In genomic region chr2:157541631-157542030, GRCm38 (mm10) we compare ENCODE assay signal across 19 mouse cellular contexts. TPM values are rescaled to one million over a fixed set of nuclear protein-coding genes. Genes with fewer than 3 reads are reported as not detected.
A peak's percentile ranks its signal among the peaks of the same experiment; 100 is the strongest.
DNase-seq lines count a peak whose midpoint lies in the region; ATAC-seq lines count a peak whose summit lies in the region.
"Had no signal": no experiment of that assay in that cellular context is flagged by ENCODE, and none has a peak within 500 bp of the region (broad histone marks: within the 10 kb centered on the region; RNA-seq: fewer than 3 reads in every experiment).

No protein-coding gene starts in this region.

- H3K4me1 ChIP-seq in embryonic facial prominence, embryonic 13.5 days = peaks cover 53% of the 10 kb centered on the region
- peaks cover 80% of the 10 kb centered on the region for H3K4me1 ChIP-seq in forebrain, embryonic 15.5 days
- peaks cover 53% of the 10 kb centered on the region for H3K4me1 ChIP-seq in hindbrain, embryonic 16.5 days (ENCODE audit: control insufficient read depth, insufficient read depth, low read depth, low read length)
- H3K4me1 ChIP-seq in midbrain, embryonic 16.5 days (ENCODE audit: control insufficient read depth, insufficient read depth, low read length) = peaks cover 72% of the 10 kb centered on the region
- H3K4me1 ChIP-seq in intestine, embryonic 16.5 days (ENCODE audit: control insufficient read depth, insufficient read depth, low read length) = peaks cover 9% of the 10 kb centered on the region; the same call in 1 of the 2 replicates

- ATAC-seq in embryonic facial prominence, embryonic 13.5 days (ENCODE audit: insufficient number of reproducible peaks, insufficient read depth, low FRiP score, low TSS enrichment, low read depth) = no peak
- no peak for ATAC-seq in forebrain, embryonic 15.5 days (replicated peaks)
- no peak for ATAC-seq in hindbrain, embryonic 16.5 days
- no peak for ATAC-seq in midbrain, embryonic 16.5 days
- no peak for ATAC-seq in intestine, embryonic 16.5 days
- ATAC-seq: intestine, embryonic 15.5 days had no signal

- H3K9ac ChIP-seq in embryonic facial prominence, embryonic 13.5 days = no peak overlapping the region
- H3K9ac ChIP-seq in forebrain, embryonic 15.5 days (replicated peaks) = no peak overlapping the region
- H3K9ac ChIP-seq in hindbrain, embryonic 16.5 days (ENCODE audit: low read depth, low read length) = no peak overlapping the region
- H3K9ac ChIP-seq in midbrain, embryonic 16.5 days (ENCODE audit: low read depth, low read length) = 0 out of 2 replicates have a peak overlapping the region, but pooled peaks have one; percentile 3
- H3K9ac ChIP-seq in intestine, embryonic 16.5 days (ENCODE audit: low read depth, low read length) = no peak overlapping the region
- H3K9ac ChIP-seq: intestine, embryonic 15.5 days had no signal

- H3K9me3 ChIP-seq in embryonic facial prominence, embryonic 13.5 days = no peaks in the 10 kb centered on the region
- H3K9me3 ChIP-seq in forebrain, embryonic 15.5 days = no peaks in the 10 kb centered on the region
- H3K9me3 ChIP-seq in hindbrain, embryonic 16.5 days (ENCODE audit: control insufficient read depth, low read length) = no peaks in the 10 kb centered on the region
- no peaks in the 10 kb centered on the region for H3K9me3 ChIP-seq in midbrain, embryonic 16.5 days (replicated peaks; ENCODE audit: control insufficient read depth, low read length, poor library complexity, severe bottlenecking)
- H3K9me3 ChIP-seq in intestine, embryonic 16.5 days (ENCODE audit: control insufficient read depth, low read length) = no peaks in the 10 kb centered on the region
- H3K9me3 ChIP-seq: G1E; heart, embryonic 10.5 days; intestine, embryonic 15.5 days had no signal

- DNase-seq in adrenal gland, adult (ENCODE audit: inconsistent age in 2 of 2, low spot score in 1 of 2) = no peak
- DNase-seq in spleen, adult 18-20 months = no peak
- DNase-seq: adrenal gland, adult 8-10 months; cerebellum, adult 9-10 months; gastrocnemius, postnatal 10 days; heart, postnatal 14 days; liver; lung, adult 18-20 months; lung, postnatal 4 days; right cerebral cortex, postnatal 25 days had no signal

- peaks cover 11% of the 10 kb centered on the region for H3K36me3 ChIP-seq in embryonic facial prominence, embryonic 13.5 days
- H3K36me3 ChIP-seq in forebrain, embryonic 15.5 days = no peaks in the 10 kb centered on the region
- H3K36me3 ChIP-seq in hindbrain, embryonic 16.5 days (ENCODE audit: control insufficient read depth, insufficient read depth, low read length) = no peaks in the 10 kb centered on the region
- H3K36me3 ChIP-seq in midbrain, embryonic 16.5 days (ENCODE audit: control insufficient read depth, insufficient read depth, low read length) = no peaks in the 10 kb centered on the region
- H3K36me3 ChIP-seq in intestine, embryonic 16.5 days (ENCODE audit: control insufficient read depth, insufficient read depth, low read length) = no peaks in the 10 kb centered on the region
- H3K36me3 ChIP-seq: intestine, embryonic 15.5 days had no signal

- no peak overlapping the region for H3K4me2 ChIP-seq in embryonic facial prominence, embryonic 13.5 days
- no peak overlapping the region for H3K4me2 ChIP-seq in forebrain, embryonic 15.5 days (replicated peaks)
- no peak overlapping the region for H3K4me2 ChIP-seq in hindbrain, embryonic 16.5 days (ENCODE audit: low read length)
- H3K4me2 ChIP-seq in midbrain, embryonic 16.5 days (ENCODE audit: low read length) = no peak overlapping the region
- H3K4me2 ChIP-seq in intestine, embryonic 16.5 days (ENCODE audit: low read depth, low read length) = no peak overlapping the region
- H3K4me2 ChIP-seq: intestine, embryonic 15.5 days had no signal

- 0 out of 2 replicates have a peak overlapping the region, but pooled peaks have one; percentile 11 for H3K27ac ChIP-seq in embryonic facial prominence, embryonic 13.5 days
- peak overlapping the region; percentile 76 for H3K27ac ChIP-seq in forebrain, embryonic 15.5 days (replicated peaks)
- H3K27ac ChIP-seq in hindbrain, embryonic 16.5 days (ENCODE audit: low read depth, low read length) = 0 out of 2 replicates have a peak overlapping the region, but pooled peaks have one; percentile 0
- H3K27ac ChIP-seq in midbrain, embryonic 16.5 days (ENCODE audit: low read length) = peak overlapping the region; percentile 74
- no peak overlapping the region for H3K27ac ChIP-seq in intestine, embryonic 16.5 days (ENCODE audit: low read length)
- H3K27ac ChIP-seq: heart, embryonic 10.5 days; intestine, embryonic 15.5 days; kidney, postnatal 0 days had no signal

- no peak overlapping the region for H3K4me3 ChIP-seq in embryonic facial prominence, embryonic 13.5 days
- no peak overlapping the region for H3K4me3 ChIP-seq in forebrain, embryonic 15.5 days
- H3K4me3 ChIP-seq in hindbrain, embryonic 16.5 days (ENCODE audit: low read length) = no peak overlapping the region
- no peak overlapping the region for H3K4me3 ChIP-seq in midbrain, embryonic 16.5 days (ENCODE audit: low read depth, low read length)
- no peak overlapping the region for H3K4me3 ChIP-seq in intestine, embryonic 16.5 days (ENCODE audit: low read length)
- H3K4me3 ChIP-seq: heart, embryonic 10.5 days; intestine, embryonic 15.5 days had no signal

- no peaks in the 10 kb centered on the region for H3K27me3 ChIP-seq in embryonic facial prominence, embryonic 13.5 days
- no peaks in the 10 kb centered on the region for H3K27me3 ChIP-seq in forebrain, embryonic 15.5 days
- no peaks in the 10 kb centered on the region for H3K27me3 ChIP-seq in hindbrain, embryonic 16.5 days (replicated peaks; ENCODE audit: control insufficient read depth, insufficient read depth, low read length)
- no peaks in the 10 kb centered on the region for H3K27me3 ChIP-seq in midbrain, embryonic 16.5 days (ENCODE audit: control insufficient read depth, insufficient read depth, low read depth, low read length)
- H3K27me3 ChIP-seq in intestine, embryonic 16.5 days (replicated peaks; ENCODE audit: control insufficient read depth, insufficient read depth, low read length) = no peaks in the 10 kb centered on the region
- H3K27me3 ChIP-seq: intestine, embryonic 15.5 days had no signal

- WGBS in embryonic facial prominence, embryonic 13.5 days = 48% methylated on average over 8 of the region's 8 CpGs
- WGBS in forebrain, embryonic 15.5 days = 10% methylated on average over 8 of the region's 8 CpGs
- 38% methylated on average over 8 of the region's 8 CpGs for WGBS in hindbrain, embryonic 16.5 days
- 27% methylated on average over 8 of the region's 8 CpGs for WGBS in midbrain, embryonic 16.5 days
- 70% methylated on average over 8 of the region's 8 CpGs for WGBS in intestine, embryonic 16.5 days

RNA-seq across cellular contexts. Expression of gene Nnat, which starts 18.2 kb away (rescaled TPM):
- polyA plus RNA-seq in embryonic facial prominence, embryonic 13.5 days (2015; fragmentation: Nextera tagmentation; extraction: Ambion mirVana) = 732 and 923 TPM in 2 replicates
- polyA plus RNA-seq in forebrain, embryonic 15.5 days (2015; fragmentation: Nextera tagmentation; extraction: Ambion mirVana) = 6,946 and 7,065 TPM in 2 replicates
- polyA plus RNA-seq in hindbrain, embryonic 16.5 days (2015; fragmentation: Nextera tagmentation; extraction: Ambion mirVana) = 6,388 and 6,390 TPM in 2 replicates
- polyA plus RNA-seq in midbrain, embryonic 16.5 days (2015; fragmentation: Nextera tagmentation; extraction: Ambion mirVana) = 9,243 and 10,143 TPM in 2 replicates
- polyA plus RNA-seq in intestine, embryonic 16.5 days (2015; fragmentation: Nextera tagmentation; extraction: Ambion mirVana) = 302 and 323 TPM in 2 replicates
- polyA plus RNA-seq: G1E had no signal

RNA-seq across cellular contexts. Expression of gene Blcap, which starts 29.4 kb away (rescaled TPM):
- 66.7 and 68.7 TPM in 2 replicates for polyA plus RNA-seq in embryonic facial prominence, embryonic 13.5 days (2015; fragmentation: Nextera tagmentation; extraction: Ambion mirVana)
- polyA plus RNA-seq in forebrain, embryonic 15.5 days (2015; fragmentation: Nextera tagmentation; extraction: Ambion mirVana) = 184 and 201 TPM in 2 replicates
- 288 and 298 TPM in 2 replicates for polyA plus RNA-seq in hindbrain, embryonic 16.5 days (2015; fragmentation: Nextera tagmentation; extraction: Ambion mirVana)
- polyA plus RNA-seq in midbrain, embryonic 16.5 days (2015; fragmentation: Nextera tagmentation; extraction: Ambion mirVana) = 357 and 363 TPM in 2 replicates
- 39.0 and 42.0 TPM in 2 replicates for polyA plus RNA-seq in intestine, embryonic 16.5 days (2015; fragmentation: Nextera tagmentation; extraction: Ambion mirVana)
